Mouse (Mus musculus): ENCODE data around the gene Mpzl2.

GRCm38 (mm10) chr9:45022800-45023199 lies 16.8 kb upstream of the Mpzl2 start:
- TF ChIP-seq CTCF (IDR thresholded peaks at IDR 0.05; ENCODE audit: insufficient read depth, low read depth, low read length) (no peak), POLR2A (IDR thresholded peaks at IDR 0.05; ENCODE audit: insufficient read depth, low read depth, low read length) (no peak)

Data from olfactory bulb, adult 2 months (tissue).